Mouse (Mus musculus): ENCODE results near the gene Thra. TPM values are rescaled to one million over a fixed set of nuclear protein-coding genes. Genes with fewer than 3 reads are reported as not detected.

Gene Thra
- total RNA-seq, 2 experiments from 2014 or later = 8.0 to 13.8 TPM

- ATAC-seq (replicated peaks; ENCODE audit: low FRiP score, poor library complexity, severe bottlenecking) = peak; percentile 37
These were observed 2.2 kb downstream of the Thra start for GRCm38 (mm10) chr11:98742397-98743291.

DNA sequence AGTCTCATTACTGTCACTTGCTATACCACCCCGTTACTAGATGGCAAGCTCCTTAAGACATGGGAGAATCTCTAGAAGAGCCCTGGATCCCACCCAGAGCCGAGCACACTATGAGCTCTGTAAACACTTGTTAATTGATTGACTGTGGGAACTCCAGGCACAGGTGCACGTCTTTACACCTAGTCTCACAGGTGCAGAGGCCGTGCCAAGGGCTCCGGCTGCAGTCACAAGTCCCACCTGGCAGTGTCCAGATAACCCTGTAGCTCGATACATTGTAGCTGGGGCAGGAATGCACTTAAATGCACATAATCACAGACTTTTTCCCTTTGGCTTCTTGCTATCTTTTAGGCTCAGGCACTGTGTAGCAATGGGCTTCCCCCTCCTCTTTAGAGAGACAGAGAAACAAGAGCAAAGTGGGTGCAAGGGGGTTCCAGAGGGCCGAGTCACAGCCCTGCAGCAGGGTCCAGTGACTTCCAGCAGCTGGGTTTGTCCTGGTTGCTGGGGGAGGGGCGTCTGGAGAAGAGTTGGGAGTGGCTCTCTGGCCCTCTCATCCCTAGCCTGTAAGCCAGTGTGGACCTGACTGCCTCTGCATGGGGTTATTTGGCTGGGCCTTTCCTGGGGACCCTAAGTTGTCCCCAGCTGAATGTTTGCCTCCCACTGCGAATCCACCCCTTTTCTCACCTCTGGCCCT lies 3.4 kb downstream of the Thra start:
- no peak for ATAC-seq (replicated peaks; ENCODE audit: low FRiP score, poor library complexity, severe bottlenecking)

GRCm38 (mm10) chr11:98744456-98745019 lies 4.1 kb downstream of the Thra start:
- no peak for ATAC-seq (replicated peaks; ENCODE audit: low FRiP score, poor library complexity, severe bottlenecking)

DNA sequence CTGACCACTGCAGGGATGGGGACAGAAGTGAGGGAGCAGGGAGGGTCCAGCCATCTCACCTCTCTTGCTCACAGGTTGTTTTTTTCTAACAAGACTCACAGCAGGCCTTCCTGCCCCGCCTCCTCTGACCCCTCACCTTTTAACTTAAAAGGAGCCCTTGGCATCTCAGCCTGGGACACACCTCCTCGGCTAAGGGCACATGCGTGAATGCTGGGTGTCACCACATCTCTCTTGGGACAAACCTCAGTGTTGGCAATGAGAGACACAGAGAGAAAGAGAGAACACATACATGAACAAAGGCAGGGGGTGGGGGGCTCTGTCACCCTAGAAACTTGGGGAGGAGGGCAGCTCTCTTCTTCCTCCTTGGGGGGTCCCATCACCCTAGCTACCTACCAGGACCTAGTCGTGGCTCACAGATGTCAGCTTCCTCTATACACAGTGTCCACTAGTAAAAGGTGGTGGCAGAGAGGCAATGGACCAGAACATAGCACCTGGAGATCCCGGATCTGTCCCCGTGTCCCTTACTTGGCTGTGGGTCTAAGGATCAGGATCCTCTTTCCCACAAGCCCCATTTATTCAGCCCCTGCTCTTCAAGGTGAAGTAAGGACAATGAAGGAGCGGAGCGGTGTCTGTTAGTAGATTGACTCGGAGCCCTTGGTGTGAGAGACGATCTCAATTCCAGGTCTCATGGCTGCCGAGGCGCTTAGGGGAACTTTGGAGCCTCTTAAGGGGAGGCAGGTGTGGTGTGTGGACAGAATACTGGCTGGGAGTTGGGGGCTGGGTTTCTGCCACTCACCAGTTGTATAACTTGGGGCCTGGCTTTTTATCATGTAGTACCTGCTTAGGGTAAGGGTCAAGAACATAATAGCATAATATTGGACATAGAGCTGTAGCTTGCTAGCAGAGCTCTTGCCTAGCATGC lies 5.8 kb downstream of the Thra start:
- no peak for ATAC-seq (replicated peaks; ENCODE audit: low FRiP score, poor library complexity, severe bottlenecking)

DNA sequence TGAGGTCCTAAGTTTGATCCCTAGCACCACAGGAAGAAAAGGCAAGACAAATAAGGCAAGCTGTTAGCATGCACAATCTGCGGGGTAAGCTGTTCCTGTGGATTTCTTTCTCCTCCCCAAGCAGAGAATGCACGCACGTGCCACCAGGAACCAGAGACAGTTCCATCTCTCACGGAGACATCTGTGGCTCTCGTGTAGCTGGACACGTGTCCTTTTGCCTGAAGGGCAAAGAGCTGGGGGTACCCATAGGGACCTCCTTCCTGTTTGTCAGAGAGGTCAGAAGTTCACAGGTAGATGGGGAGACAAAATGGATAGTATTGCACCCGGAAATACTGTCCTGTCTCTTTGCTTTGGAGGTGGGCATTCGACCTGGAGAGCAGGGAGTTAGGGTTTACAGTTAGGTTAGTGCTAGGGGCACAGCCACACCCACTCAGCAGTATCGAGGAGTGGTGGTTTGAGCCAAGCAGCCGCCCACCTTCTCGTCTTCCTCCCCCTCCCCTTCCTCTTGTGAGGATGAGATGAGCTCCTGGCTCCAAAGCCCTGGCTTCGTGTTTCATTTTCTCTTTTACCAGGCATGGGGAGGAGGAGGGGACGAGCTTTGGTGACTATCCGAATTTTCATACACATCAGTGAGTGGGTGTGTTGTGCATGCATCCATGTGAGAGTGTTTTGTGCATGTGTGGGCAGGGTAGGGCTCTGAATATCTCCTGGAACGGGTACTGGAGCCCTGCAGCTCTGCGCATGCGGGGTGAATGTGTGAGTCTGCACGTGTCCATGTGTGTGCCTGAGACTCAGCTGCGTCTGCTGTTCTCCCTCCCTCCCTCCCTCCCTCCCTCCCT lies 6.6 kb downstream of the Thra start:
- no peak; the same call in 1 of the 2 replicates for ATAC-seq (replicated peaks; ENCODE audit: low FRiP score, poor library complexity, severe bottlenecking)

- ATAC-seq (replicated peaks; ENCODE audit: low FRiP score, poor library complexity, severe bottlenecking) = no peak
These were observed 7.5 kb downstream of the Thra start for GRCm38 (mm10) chr11:98747804-98748505.

DNA sequence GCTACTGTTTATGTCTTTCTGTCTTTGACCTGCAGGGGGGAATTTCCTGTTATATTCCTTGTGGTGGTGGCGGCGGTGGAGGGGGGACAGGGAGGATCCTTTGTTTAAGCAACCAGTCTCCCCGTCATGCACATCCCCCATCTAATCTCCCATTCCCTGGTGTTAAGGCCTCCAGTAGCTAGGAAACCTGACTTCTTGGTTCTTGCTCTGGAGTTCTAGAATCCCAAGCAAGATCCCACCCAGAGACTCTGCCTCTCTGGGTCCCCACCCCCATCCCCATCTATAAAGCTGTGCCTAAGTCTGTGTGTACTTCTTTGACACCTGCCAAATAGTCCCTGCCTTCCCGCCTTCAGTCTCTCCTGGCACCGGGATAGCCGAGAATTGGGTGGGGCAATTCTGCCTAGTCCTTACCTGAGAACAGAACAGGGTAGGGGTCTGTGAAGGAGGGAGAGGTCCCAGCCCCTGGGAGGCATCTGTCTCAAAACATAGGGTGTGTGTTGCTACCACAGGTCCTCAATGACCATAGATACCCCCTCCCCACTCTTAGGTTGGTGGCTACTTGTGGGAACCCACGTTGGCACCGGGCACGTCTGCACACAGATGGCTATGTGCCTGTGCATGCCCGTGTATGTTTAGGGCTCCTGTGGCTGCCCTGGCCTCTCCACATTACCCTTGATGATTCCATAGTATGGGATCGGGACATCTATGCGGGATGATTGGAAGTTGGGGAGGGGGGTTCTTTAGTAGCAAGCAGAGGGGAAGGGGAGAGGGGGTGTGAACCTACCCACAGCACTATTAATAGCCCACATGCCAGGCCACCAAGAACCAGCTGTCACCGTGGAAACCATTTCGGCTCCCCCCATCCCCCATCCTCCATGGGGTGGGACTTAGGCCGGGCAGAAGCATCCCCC lies 8.3 kb downstream of the Thra start:
- no peak for ATAC-seq (replicated peaks; ENCODE audit: low FRiP score, poor library complexity, severe bottlenecking)

- no peak for ATAC-seq (replicated peaks; ENCODE audit: low FRiP score, poor library complexity, severe bottlenecking)
These were observed 9.3 kb downstream of the Thra start for GRCm38 (mm10) chr11:98749716-98750115.

DNA sequence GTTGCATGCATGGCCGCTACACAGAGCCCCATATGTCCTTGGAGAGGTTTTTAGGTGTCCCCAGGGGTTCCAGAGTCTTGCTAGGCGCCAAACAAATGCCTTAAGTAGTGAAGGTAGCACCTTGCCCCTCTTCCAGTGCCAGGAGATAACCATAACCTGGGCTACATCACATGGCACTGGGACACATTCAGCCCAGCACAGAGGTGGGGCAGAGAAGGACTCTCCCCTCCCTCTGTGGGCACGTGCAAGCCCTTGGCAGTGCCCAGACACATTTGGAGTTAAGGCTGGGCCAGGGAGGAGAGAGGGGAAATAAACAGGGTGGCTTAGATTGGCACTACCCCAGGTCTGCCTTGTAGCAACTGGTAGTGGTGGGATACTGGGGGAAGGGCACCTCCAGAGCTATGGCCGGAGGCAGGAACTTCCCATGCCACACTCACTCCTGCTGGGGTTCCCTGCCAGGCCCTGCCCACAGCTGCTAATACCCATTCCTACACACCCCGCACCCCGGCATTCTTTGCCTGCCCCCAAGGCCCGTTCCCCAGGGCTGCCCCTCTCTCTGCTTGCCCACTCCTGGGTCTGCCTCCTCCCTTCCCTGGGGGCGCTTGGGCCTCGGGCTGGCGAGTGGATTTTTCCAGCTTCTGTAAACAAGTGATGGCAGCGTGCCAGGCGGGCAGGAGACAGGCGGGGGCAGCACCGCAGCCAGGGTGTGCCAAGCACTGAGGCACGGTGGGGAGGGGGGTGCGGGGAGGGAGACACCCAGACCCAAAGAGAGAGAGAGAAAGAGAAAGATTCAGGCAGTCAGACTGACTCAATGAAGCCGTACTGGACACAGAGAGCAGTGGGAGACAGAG lies 10.1 kb downstream of the Thra start:
- peak; percentile 13; the same call in 1 of the 2 replicates for ATAC-seq (replicated peaks; ENCODE audit: low FRiP score, poor library complexity, severe bottlenecking)

DNA sequence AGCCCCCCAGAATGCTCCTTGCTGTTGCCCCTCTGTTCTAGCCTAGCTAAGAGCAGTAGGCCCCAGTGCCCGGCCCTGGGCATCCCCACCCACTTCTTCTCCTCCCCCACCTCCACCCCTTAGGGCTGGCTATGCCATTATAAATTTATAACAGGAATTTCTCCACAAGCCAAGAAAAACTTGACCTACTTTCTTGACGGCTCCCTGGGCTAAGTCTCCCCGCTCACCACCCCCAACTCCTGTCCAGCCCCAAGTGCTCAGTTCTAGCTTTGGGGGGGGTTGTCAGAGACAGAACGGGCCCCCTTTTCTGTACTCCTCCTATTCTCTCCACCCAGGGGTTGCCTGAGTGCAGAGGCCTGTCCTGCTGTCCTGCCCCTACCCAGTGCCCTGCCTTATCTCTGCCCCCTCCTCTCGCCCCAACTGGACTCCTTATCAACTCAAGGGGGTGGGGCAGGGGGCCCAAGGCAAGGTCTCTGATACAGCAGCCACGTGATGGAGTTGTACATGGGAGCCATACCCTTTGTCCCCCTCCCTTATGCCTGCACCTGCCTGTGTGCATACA lies 10.9 kb downstream of the Thra start:
- ATAC-seq (replicated peaks; ENCODE audit: low FRiP score, poor library complexity, severe bottlenecking) = no peak

DNA sequence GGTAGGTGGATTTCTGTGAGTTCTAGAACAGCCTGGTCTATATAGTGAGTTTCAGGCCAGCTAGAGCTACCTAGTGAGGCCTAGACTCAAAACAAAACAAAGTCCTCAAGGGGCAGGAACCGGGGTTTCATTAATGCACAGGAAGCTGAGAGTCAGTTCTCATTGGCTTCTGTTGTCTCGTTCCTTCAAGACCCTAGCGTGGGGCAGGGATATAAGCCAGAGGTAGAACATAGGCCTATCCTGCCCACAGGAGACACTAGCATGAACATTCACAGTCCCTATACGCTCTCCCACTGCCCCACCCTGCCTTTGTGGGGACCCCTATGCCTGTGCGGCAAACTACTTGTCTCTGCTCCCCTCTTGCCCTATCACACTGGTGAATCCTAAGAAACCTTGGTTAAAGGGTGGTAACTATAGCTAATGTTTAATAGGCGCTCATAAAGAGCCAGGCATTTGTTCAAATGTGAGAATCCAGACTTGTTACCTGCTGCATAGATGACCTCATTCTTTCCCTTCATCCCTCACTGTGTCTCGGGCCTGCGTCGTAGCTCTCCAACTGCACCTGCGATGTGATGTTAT lies 12.2 kb downstream of the Thra start:
- ATAC-seq (replicated peaks; ENCODE audit: low FRiP score, poor library complexity, severe bottlenecking) = no peak

DNA sequence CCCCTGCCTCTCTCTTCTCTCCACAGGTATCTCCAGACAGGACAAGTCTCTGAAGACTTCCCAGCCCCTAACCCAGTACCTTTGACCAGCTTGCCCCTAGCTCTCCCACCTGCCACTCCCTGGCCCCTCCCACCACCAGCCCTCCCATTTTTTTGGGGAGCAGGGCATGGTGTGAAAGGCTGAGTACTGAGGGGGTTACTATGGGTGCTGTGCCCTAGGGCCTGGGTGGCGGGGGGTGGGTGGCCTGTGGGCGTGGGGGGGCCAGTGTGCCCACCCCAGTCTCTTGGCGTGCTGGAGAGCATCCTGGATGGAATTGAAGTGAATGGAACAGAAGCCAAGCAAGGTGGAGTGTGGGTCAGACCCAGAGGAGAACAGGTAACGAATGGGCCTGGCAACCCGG lies 12.8 kb downstream of the Thra start:
- ATAC-seq (replicated peaks; ENCODE audit: low FRiP score, poor library complexity, severe bottlenecking) = no peak

GRCm38 (mm10) chr11:98754151-98754620 lies 13.7 kb downstream of the Thra start:
- no peak for ATAC-seq (replicated peaks; ENCODE audit: low FRiP score, poor library complexity, severe bottlenecking)

- ATAC-seq (replicated peaks; ENCODE audit: low FRiP score, poor library complexity, severe bottlenecking) = peak; percentile 76
These were observed 14.3 kb downstream of the Thra start for GRCm38 (mm10) chr11:98754621-98755181.

DNA sequence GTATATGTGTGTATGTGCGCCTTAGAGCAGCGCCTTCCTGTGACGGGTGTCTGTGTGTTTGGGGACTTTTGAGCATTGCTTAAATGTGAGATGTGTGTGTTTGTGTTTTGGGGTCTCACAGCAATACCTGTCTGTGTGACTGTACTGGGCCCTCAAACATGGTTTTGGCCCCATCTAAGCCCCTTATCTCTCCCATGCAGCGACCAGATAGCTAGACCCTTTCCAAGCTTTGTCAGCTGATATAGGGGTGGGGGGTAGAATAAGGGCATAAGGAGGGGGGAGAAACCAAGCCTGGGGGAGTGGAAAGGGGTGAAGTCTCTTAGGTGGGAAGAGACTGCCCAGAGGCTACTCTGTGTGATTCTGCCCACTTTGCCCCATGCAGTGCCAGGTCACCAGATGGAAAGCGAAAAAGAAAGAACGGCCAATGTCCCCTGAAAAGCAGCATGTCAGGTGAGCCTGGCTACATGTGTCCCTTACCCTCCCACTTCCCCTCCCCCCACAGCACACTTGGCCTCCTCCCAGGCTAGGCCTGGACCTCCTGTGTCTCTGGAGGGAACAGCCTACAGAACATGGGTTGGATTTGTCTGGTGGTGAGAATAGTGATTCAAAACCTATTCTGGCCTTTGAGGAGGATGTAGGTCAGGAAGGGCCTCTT lies 15.4 kb downstream of the Thra start:
- no peak for ATAC-seq (replicated peaks; ENCODE audit: low FRiP score, poor library complexity, severe bottlenecking)

Measured in erythroid progenitor cell, adult 5-6 weeks (primary cell).